Mouse (Mus musculus) lung, adult 2 months (tissue): Measurements from ENCODE around the gene Syn3. TPM values are rescaled to one million over a fixed set of nuclear protein-coding genes. Genes with fewer than 3 reads are reported as not detected.

Source experiments
- DNase-seq: peaks from one replicate; pipeline ENCODE4 v3.0.0; 2022
- H3K4me1 ChIP-seq: fragments of 200-500 bp; 2 replicates; pipeline ENCODE4 v1.6.1; 2011; ENCODE audit warnings: low read length; ENCODE audit not compliant: control insufficient read depth, insufficient read depth
- H3K4me3 ChIP-seq: fragments of 200-500 bp; replicated peaks from 2 replicates; pipeline ENCODE3; 2011; ENCODE audit warnings: low read depth, mild to moderate bottlenecking, control low read depth, low read length; ENCODE audit errors: extremely low read depth
- CTCF ChIP-seq: fragments of 200-500 bp; IDR thresholded peaks from 2 replicates; pipeline ENCODE4 v1.5.1; 2011; ENCODE audit warnings: mild to moderate bottlenecking, low read length, control low read depth; ENCODE audit not compliant: insufficient read depth
- POLR2A ChIP-seq: fragments of 200-500 bp; IDR thresholded peaks from 2 replicates; pipeline ENCODE4 v1.6.1; 2011; ENCODE audit warnings: low read depth, mild to moderate bottlenecking, control low read depth, low read length, borderline replicate concordance; ENCODE audit errors: extremely low read depth
- WGBS: fragments of 180-500 bp; shearing (Covaris S2); methylation state at CpG from one replicate; pipeline ENCODE4 v1.1.7; 2018; 5-methylcytosine and 5-hydroxymethylcytosine counted together
- polyA plus RNA-seq: library from polyadenylated mRNA; depleted of rRNA; stranded (reverse); fragments of >200 nt; gene quantifications from 2 replicates; pipeline ENCODE4 v1.2.3, GENCODE M21; 2012

Syn3 gene
- polyA plus RNA-seq, 1 experiment, result 1.1 TPM

DNA sequence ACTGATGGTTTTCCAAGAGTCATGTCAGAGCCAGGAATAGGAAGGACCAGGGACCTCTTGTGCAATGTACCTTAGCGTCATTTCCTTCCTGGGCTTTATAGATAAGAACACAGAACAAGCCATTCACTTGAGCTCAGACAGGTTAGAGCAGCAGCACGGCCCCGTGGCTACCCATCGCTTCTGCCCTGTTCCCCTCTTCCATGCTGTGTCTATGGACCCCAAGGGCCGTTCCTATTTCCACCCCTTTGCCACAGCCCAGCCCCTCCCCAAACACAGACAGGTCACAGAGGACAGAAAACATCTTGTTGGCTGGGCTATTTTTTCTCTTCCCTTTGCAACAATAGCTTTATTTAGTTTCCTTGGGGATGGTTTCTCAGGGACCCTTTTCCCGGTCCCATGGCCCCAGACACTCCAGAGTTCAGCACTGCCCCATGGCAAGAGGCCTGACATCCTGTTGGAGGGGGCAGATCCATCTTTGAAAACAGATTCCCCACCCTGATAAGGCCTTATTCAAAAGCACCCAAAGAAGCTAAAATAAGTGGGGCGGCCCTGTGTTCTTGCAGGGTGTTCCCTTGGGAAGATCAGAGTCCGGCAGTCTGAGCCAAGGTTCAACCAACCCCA lies 359.5 kb downstream of the Syn3 start:
- no peak overlapping the region for H3K4me3 ChIP-seq
- peaks cover 13% of the 10 kb centered on the region for H3K4me1 ChIP-seq
- WGBS, result 47% methylated on average over 8 of the region's 8 CpGs
- no peak for DNase-seq
- TF ChIP-seq POLR2A (peak; percentile 75; the same call in 1 of the 2 replicates), CTCF (no peak)

DNA sequence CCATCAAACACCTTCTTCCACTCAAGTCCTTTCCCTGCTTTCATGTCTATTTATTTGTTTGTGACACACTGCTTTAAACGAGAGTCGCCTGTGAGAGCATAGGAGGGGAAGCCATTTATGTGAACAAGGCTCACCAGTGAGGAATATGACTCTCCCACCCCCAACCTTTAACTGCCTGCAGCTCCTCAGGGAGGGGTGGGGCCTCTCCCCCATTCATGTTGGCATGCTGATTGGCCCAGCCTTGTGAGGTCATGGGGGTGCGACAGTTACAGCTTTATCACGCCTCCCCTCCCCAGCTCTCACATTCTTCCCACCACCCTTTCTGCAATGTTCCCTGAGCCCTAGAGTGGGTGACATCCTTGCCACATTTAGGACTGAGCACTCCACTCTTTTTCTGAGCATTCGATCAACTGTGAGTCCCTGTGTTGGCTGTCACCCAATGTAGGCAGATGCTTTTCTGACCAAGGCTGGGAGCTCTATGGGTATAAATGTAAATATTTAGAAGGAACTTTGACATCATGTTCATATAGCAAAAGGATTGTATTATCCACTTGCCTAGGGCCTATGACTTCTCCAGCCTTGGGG lies 361.0 kb downstream of the Syn3 start:
- Histone ChIP-seq H3K4me3 (no peak overlapping the region), H3K4me1 (peaks cover 15% of the 10 kb centered on the region)
- 56% methylated on average over 5 of the region's 5 CpGs for WGBS
- TF ChIP-seq CTCF (no peak), POLR2A (no peak)
- DNase-seq, result no peak

DNA sequence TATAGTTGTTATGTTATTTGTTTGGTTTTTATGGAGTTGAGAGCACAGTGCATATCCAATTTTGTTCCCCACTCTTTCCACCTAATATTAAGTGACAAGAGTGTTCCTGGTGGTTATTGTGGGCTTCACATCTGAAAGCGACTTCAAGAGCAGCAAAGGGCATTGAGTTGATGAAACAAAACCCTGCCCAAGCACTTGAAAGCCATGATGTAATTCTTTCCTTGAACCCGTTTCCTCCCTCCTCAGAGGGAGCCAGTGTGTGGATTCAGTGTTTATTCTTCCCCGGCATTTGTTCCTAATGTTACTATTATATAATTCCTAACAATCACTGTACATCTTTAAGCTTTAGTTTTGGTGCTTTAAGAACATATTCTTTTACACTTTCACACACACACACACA lies 361.6 kb downstream of the Syn3 start:
- H3K4me1 ChIP-seq, result peaks cover 18% of the 10 kb centered on the region
- WGBS, result 24% methylated on average over 3 of the region's 3 CpGs
- no peak overlapping the region for H3K4me3 ChIP-seq
- DNase-seq, result no peak
- TF ChIP-seq CTCF (no peak), POLR2A (no peak)

DNA sequence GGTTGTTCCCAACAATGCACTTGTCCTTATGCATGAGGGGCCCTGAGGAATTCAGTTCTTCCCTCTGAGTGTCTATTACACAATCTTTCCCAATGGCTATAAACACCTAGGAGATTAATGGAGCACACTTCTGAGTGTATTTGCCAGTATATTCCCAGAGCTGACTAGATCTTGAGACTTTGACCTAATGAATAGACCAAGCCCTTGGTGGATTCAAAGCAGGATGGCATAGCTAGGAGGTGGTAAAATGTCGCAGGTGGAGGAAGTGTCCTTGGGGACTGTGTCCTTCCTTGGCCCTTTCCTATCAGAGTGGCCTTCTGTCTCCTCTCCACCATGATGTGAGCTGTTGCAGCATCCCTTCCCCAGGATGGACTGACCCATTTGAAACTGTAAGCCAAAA lies 362.4 kb downstream of the Syn3 start:
- 78% methylated on average over 1 of the region's 1 CpGs for WGBS
- no peak for DNase-seq
- H3K4me1 ChIP-seq, result peaks cover 18% of the 10 kb centered on the region
- TF ChIP-seq CTCF (no peak), POLR2A (no peak)
- H3K4me3 ChIP-seq, result no peak overlapping the region

DNA sequence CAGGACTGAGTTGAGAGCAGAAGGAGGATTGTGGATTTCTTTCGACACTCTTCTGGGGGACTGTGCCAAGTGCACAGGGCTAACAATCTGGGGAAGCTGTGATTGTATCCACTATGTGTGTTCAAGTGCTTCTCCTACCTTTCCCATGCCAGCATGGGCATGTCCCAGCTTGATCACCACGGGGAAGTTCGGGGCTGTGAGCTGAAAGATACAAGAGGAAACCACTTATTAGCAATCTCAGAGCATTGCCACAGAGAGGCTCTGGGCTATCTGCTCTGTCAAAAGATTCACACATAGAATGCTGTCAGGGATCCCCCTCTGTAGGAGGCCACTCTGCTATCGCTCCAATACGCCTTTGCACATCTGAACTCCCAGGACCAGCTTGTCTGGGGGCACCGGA lies 363.8 kb downstream of the Syn3 start:
- Histone ChIP-seq H3K4me3 (no peak overlapping the region), H3K4me1 (peaks cover 18% of the 10 kb centered on the region)
- WGBS, result 69% methylated on average over 6 of the region's 6 CpGs
- DNase-seq, result no peak
- TF ChIP-seq CTCF (no peak), POLR2A (no peak)

DNA sequence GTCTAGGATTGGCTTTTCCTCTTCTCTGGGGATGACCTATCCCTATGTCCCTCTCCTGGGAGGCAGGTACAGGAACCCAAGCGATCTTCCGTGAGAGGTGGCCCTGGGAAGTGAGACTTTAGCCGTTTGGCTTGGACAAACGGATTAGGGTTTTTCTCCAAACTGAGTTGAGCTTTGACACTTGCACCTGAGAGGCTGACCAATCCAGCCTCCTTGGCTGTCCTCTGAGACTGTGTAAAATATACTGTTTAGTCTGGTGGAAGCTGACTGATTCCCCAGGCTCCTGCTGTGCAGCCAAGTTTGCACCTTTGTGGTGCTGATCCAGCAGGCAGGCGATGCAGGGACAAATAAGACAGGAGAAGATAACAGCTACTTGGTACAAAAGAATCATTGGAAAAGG lies 364.4 kb downstream of the Syn3 start:
- TF ChIP-seq CTCF (no peak), POLR2A (no peak)
- no peak for DNase-seq
- WGBS, result 89% methylated on average over 5 of the region's 5 CpGs
- Histone ChIP-seq H3K4me3 (no peak overlapping the region), H3K4me1 (peaks cover 18% of the 10 kb centered on the region)

DNA sequence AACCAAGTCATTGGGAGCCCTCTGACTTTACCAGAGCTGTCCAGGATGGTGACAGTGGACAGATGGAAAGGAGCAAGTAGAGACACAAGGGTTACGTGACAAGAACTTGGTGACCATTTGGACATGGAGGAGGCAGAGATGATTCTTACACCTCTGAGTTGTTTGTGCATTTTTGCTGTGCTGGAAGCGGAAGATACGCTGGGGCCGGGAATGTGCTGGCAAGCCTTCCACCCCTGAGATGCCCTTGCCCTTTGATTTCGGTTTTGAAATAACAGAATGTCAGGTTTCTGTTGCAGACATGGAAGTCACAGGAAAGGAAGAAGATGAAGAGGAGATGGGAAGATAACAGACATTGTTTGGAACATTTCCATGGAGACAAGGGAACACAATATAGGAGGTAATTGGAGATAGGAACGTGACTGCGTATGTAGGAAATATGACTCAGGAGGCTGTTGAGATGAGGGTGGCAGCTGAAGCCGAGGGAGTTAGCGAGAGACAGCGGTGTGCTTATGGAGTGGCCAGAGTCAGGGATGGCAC lies 366.2 kb downstream of the Syn3 start:
- Histone ChIP-seq H3K4me1 (peaks cover 8% of the 10 kb centered on the region), H3K4me3 (no peak overlapping the region)
- 52% methylated on average over 10 of the region's 10 CpGs for whole genome bisulfite sequencing
- no peak for DNase-seq
- no peak for TF ChIP-seq CTCF
- TF ChIP-seq POLR2A, result no peak

DNA sequence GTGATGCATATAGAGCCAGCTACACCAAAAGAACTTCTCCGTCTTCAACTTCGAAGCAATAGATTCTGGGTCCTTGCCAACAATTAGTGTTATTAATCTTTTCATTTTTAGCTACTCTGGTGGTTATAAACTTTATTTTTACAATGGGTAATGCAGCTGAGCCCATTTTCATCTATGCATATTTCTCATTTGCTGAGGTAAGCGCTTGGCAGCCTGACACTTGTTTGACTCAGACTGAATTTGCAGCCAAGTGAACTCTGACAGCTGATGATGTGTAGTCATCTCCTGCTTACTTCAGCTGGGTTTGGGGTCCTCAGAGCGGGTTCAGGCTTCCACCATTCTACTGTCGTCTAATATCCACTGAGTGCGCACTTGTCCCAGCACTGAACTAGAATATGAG lies 369.6 kb downstream of the Syn3 start:
- no peak for DNase-seq
- Histone ChIP-seq H3K4me3 (no peak overlapping the region), H3K4me1 (peaks cover 8% of the 10 kb centered on the region)
- WGBS, result 76% methylated on average over 6 of the region's 6 CpGs
- TF ChIP-seq POLR2A (no peak), CTCF (no peak)

DNA sequence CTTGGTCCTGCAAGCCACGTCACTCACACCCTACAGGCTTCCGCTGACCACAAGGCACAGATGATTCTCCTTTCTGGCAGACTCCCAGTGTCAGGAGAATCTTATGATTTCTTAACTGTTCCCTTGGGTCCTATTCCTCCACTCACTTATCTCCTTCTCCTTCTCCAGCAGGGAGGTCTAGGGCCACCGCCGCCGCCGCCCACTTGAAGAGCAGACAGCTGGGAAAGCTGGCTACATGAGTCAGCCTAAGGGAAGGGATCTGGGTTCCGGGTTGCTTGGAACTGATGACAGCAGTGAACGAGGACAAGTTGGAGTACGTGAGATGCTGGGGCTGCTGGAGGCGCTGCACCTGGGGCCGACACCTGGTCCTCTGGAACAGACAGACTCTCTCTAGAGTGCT lies 372.2 kb downstream of the Syn3 start:
- WGBS, result 70% methylated on average over 11 of the region's 11 CpGs

DNA sequence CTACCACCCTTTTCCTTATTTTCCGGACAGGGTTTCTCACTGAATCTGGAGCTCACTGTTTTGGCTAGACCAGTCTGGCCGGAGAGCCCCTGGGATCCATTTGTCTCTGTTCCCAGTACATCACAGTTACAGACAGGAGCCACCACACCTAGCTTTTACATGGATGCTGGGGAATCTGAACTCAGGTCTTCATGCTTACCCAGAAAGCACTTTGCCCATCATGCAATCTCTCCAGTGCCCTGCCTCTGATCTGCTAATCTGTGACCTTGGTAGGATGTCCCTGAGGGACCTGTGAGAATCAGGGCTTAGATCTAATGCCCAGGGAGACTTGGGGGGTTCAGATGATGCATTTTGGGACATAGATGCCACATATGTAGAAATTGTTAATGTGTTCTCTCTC lies 373.3 kb downstream of the Syn3 start:
- no peak for DNase-seq
- TF ChIP-seq CTCF, result no peak
- TF ChIP-seq POLR2A, result no peak
- 94% methylated on average over 2 of the region's 2 CpGs for WGBS
- Histone ChIP-seq H3K4me3 (no peak overlapping the region), H3K4me1 (peaks cover 5% of the 10 kb centered on the region; the same call in 1 of the 2 replicates)

More for the DNA sequence above, 372.2 kb downstream of the Syn3 start:
- TF ChIP-seq POLR2A (no peak), CTCF (no peak)
- no peak for DNase-seq
- H3K4me3 ChIP-seq, result no peak overlapping the region
- H3K4me1 ChIP-seq, result peaks cover 5% of the 10 kb centered on the region; the same call in 1 of the 2 replicates
